Mouse (Mus musculus) embryonic facial prominence, embryonic 10.5 days (tissue): Measurements from ENCODE around the gene Samd1. TPM values are rescaled to one million over a fixed set of nuclear protein-coding genes. Genes with fewer than 3 reads are reported as not detected.

Experiments used
- DNase-seq: peaks from one replicate; pipeline ENCODE4 v3.0.0-alpha.2; 2017; ENCODE audit warnings: low spot score
- H3K27ac ChIP-seq: fragments of 300-500 bp; sonication (generic); replicated peaks from 2 replicates; pipeline ENCODE4 v1.5.1; 2016; ENCODE audit warnings: mild to moderate bottlenecking
- H3K27me3 ChIP-seq: fragments of 300-500 bp; sonication (generic); replicated peaks from 2 replicates; pipeline ENCODE4 v1.6.1; 2016; ENCODE audit warnings: low read depth, mild to moderate bottlenecking; ENCODE audit not compliant: poor library complexity, severe bottlenecking
- H3K36me3 ChIP-seq: fragments of 300-500 bp; sonication (generic); replicated peaks from 2 replicates; pipeline ENCODE4 v1.6.1; 2016; ENCODE audit warnings: mild to moderate bottlenecking, moderate library complexity
- H3K4me1 ChIP-seq: fragments of 300-500 bp; sonication (generic); 2 replicates; pipeline ENCODE4 v1.6.1; 2016
- H3K4me3 ChIP-seq: fragments of 300-500 bp; sonication (generic); 2 replicates; pipeline ENCODE4 v1.5.1; 2016; ENCODE audit warnings: mild to moderate bottlenecking, moderate library complexity
- H3K9me3 ChIP-seq: fragments of 300-500 bp; sonication (generic); 2 replicates; pipeline ENCODE4 v1.6.1; 2016; ENCODE audit warnings: mild to moderate bottlenecking
- WGBS: fragments of 180-500 bp; shearing (Covaris S2); methylation state at CpG from one replicate; pipeline ENCODE4 v1.1.7; 2016; 5-methylcytosine and 5-hydroxymethylcytosine counted together
- polyA plus RNA-seq: library from polyadenylated mRNA; unstranded; fragments of >200 nt; fragmentation: Nextera tagmentation; extraction: Ambion mirVana; gene quantifications from 2 replicates; pipeline ENCODE4 v1.2.1, GENCODE M21; 2016

Gene Samd1
- 12.1 and 12.2 TPM in 2 replicates for polyA plus RNA-seq

GRCm38 (mm10) chr8:83997511-83998141, at the start of gene Samd1:
TSS of gene Samd1 (plus strand) at chr8:83997672.
- peaks cover 38% of the 10 kb centered on the region for H3K27me3 ChIP-seq

GRCm38 (mm10) chr8:83954749-83955105, 42.7 kb upstream of the Samd1 start:
- 2% methylated on average over 14 of the region's 14 CpGs for WGBS

More at GRCm38 (mm10) chr8:83997511-83998141, at the start of gene Samd1:
- peak; percentile 73 for DNase-seq
- Histone ChIP-seq H3K4me3 (peak within 1 kb of the TSS; percentile 87), H3K36me3 (peaks cover 62% of the 10 kb centered on the region), H3K4me1 (peaks cover 43% of the 10 kb centered on the region), H3K9me3 (no peaks in the 10 kb centered on the region), H3K27ac (peak within 1 kb of the TSS; percentile 96)
- 7% methylated on average over 108 of the region's 112 CpGs for WGBS

DNA sequence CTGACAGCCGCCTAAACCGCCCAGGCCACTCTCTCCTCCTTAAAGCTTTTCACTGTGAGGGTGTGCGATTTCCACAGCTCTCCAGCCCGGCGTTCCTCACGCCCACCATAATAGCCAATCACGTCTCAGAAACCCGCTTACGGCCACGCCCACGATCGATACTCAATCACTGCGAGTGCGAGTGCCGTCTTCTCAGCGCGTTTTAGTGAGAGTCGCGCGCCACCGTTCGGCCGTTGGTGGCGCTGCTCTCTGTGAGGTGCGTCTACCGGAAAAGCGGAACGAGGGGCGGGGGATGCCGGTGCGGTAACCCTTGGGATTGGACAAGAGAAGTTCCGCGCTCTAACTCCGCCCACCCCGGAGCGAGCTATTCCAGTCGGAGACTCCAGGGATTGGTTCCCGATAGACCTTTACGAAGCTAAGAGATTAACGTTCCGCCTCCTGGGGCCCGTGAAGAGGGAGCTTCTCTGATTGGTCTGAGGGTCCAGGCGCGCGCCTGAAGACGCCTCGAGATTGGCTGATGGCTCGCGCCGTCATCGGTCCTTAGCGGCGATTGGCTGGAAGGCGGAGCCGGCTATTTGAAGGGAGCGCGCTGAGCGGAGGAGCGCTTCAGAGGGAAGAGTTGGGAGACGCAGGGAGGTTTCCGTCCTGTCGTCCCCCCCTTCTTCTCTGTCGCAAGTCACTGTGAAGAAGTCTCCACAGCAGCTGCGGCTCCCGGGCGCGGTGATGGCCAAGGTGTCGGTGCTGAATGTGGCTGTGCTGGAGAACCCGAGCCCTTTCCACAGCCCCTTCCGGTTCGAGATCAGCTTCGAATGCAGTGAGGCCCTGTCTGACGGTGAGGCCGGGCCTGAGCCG, 42.1 kb upstream of the Samd1 start, which contains the start of the genes Gm10644 and Asf1b:
Gm10644 (minus strand) TSS at position 100 of the 852 bp plus-strand sequence.
Asf1b (plus strand) TSS at position 402 of the 852 bp plus-strand sequence.
- peaks cover 18% of the 10 kb centered on the region for H3K36me3 ChIP-seq
- no peaks in the 10 kb centered on the region for H3K27me3 ChIP-seq
- H3K9me3 ChIP-seq = no peaks in the 10 kb centered on the region
- H3K4me1 ChIP-seq = peaks cover 23% of the 10 kb centered on the region
- peak within 1 kb of the TSS; percentile 81 for H3K27ac ChIP-seq
- H3K4me3 ChIP-seq = peak within 1 kb of the TSS; percentile 86
- WGBS = under 1% methylated on average over 75 of the region's 75 CpGs
- DNase-seq = peak; percentile 100

More at GRCm38 (mm10) chr8:83954749-83955105, 42.7 kb upstream of the Samd1 start:
- no peak for DNase-seq
- Histone ChIP-seq H3K27ac (peak overlapping the region; percentile 76), H3K27me3 (no peaks in the 10 kb centered on the region), H3K9me3 (no peaks in the 10 kb centered on the region), H3K4me3 (peak overlapping the region; percentile 86), H3K4me1 (peaks cover 23% of the 10 kb centered on the region), H3K36me3 (peaks cover 13% of the 10 kb centered on the region)

- no peak for DNase-seq
- Histone ChIP-seq H3K4me3 (peak overlapping the region; percentile 86), H3K9me3 (no peaks in the 10 kb centered on the region), H3K27ac (peak overlapping the region; percentile 81), H3K4me1 (peaks cover 23% of the 10 kb centered on the region), H3K27me3 (no peaks in the 10 kb centered on the region), H3K36me3 (peaks cover 19% of the 10 kb centered on the region)
- WGBS = 2% methylated on average over 15 of the region's 15 CpGs
Observed at GRCm38 (mm10) chr8:83955958-83956218, 41.6 kb upstream of the Samd1 start.

GRCm38 (mm10) chr8:83956789-83957188, 40.7 kb upstream of the Samd1 start:
- no peak for DNase-seq
- Histone ChIP-seq H3K4me3 (peak overlapping the region; percentile 86), H3K9me3 (no peaks in the 10 kb centered on the region), H3K36me3 (peaks cover 19% of the 10 kb centered on the region), H3K4me1 (peaks cover 23% of the 10 kb centered on the region), H3K27me3 (no peaks in the 10 kb centered on the region), H3K27ac (no peak overlapping the region)
- 35% methylated on average over 1 of the region's 1 CpGs for WGBS

GRCm38 (mm10) chr8:83964015-83964765, 33.3 kb upstream of the Samd1 start:
- Histone ChIP-seq H3K4me1 (no peaks in the 10 kb centered on the region), H3K4me3 (no peak overlapping the region), H3K9me3 (no peaks in the 10 kb centered on the region), H3K27me3 (no peaks in the 10 kb centered on the region), H3K27ac (no peak overlapping the region), H3K36me3 (peaks cover 67% of the 10 kb centered on the region)
- WGBS = 92% methylated on average over 5 of the region's 5 CpGs
- no peak for DNase-seq

GRCm38 (mm10) chr8:83967701-83968100, 29.8 kb upstream of the Samd1 start:
- H3K9me3 ChIP-seq = no peaks in the 10 kb centered on the region
- no peak for DNase-seq
- no peak overlapping the region for H3K27ac ChIP-seq
- H3K4me3 ChIP-seq = no peak overlapping the region
- no peaks in the 10 kb centered on the region for H3K27me3 ChIP-seq
- 94% methylated on average over 7 of the region's 7 CpGs for WGBS
- H3K36me3 ChIP-seq = peaks cover 71% of the 10 kb centered on the region
- peaks cover 13% of the 10 kb centered on the region for H3K4me1 ChIP-seq

DNA sequence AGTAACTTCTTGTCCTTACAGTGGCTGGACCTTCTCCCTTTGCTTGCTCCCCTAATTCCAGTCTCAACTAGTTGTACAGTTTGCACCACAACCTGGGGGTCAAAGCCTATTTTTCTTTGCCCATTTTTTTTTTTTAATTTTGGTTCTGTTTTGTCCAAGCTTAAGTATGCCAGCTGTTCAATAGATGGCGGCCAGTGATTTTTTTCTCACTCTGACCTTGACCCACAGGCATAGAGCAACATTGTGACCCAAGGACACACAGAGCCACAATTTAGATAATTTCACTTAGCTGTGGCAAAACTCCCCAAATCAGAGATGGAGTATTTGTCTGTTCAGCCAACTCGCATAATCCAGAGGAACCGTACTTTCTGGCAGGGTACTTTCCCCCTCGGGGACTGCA, 26.4 kb upstream of the Samd1 start:
- no peak overlapping the region for H3K4me3 ChIP-seq
- WGBS = 87% methylated on average over 4 of the region's 4 CpGs
- peaks cover 30% of the 10 kb centered on the region for H3K4me1 ChIP-seq
- no peaks in the 10 kb centered on the region for H3K9me3 ChIP-seq
- peaks cover 50% of the 10 kb centered on the region for H3K36me3 ChIP-seq
- H3K27ac ChIP-seq = no peak overlapping the region
- no peak for DNase-seq
- no peaks in the 10 kb centered on the region for H3K27me3 ChIP-seq

- no peak for DNase-seq
- Histone ChIP-seq H3K36me3 (peaks cover 45% of the 10 kb centered on the region), H3K4me1 (peaks cover 33% of the 10 kb centered on the region), H3K9me3 (no peaks in the 10 kb centered on the region), H3K27me3 (no peaks in the 10 kb centered on the region), H3K4me3 (peak overlapping the region; percentile 87), H3K27ac (peak overlapping the region; percentile 19; the same call in 1 of the 2 replicates)
- 74% methylated on average over 6 of the region's 6 CpGs for WGBS
Observed at GRCm38 (mm10) chr8:83971661-83972060, 25.8 kb upstream of the Samd1 start.

DNA sequence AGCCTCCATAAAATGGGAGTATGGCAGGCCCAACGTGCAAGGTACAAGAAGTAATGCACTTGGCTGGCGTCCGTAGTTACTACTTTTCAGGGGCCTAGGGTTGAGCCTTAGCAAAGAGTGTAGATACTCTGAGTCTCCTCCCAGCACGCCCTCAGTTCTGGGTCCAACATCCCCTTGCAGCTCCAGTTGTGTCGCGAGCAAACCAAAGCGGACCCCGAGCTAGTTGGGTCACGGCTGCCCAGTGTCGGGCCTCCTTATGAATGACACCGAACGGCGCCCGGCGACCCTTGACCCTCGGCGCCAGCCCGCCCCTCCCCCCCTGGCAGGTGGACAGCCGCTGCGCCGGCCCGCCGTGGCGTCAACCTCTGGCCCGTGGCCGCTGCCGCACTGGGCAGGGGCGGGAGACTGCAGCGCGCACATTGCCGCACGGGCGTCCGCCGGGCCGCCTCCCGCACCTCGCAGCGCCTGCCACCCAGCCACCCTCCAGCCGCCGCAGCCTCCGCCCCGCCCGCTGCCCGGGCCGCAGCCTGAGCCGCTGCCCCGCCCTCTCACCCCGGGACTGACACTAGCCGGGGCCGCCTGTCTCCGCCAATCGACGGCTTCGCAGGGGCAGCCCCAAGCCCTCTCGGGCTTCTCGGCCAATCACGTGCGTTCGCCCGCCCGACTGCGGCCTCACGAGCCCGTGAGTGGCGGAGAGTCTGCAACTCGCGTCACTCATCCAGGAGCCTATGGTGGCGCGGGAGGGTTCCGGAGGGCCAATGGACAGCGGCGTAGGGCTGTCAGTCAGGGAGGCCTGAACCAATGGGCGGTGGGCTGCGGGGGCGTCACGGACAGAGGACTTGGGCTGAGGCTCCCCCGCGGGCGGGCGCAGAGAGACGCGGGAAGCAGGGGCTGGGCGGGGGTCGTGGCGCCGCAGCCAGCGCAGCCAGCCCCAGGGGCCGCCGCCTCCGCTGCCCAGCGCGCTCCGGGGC, 25.0 kb upstream of the Samd1 start, which contains the start of gene Prkaca:
Prkaca (plus strand) TSS at position 844 of the 971 bp plus-strand sequence.
- peak; percentile 99 for DNase-seq
- Histone ChIP-seq H3K27ac (peak within 1 kb of the TSS; percentile 91), H3K27me3 (no peaks in the 10 kb centered on the region), H3K4me1 (peaks cover 41% of the 10 kb centered on the region), H3K4me3 (peak within 1 kb of the TSS; percentile 87), H3K36me3 (peaks cover 38% of the 10 kb centered on the region), H3K9me3 (no peaks in the 10 kb centered on the region)
- under 1% methylated on average over 94 of the region's 94 CpGs for WGBS

- WGBS = 4% methylated on average over 37 of the region's 37 CpGs
- no peak for DNase-seq
- peaks cover 51% of the 10 kb centered on the region for H3K4me1 ChIP-seq
Observed at GRCm38 (mm10) chr8:83973161-83974031, 24.1 kb upstream of the Samd1 start.

More at GRCm38 (mm10) chr8:83973161-83974031, 24.1 kb upstream of the Samd1 start:
- no peaks in the 10 kb centered on the region for H3K27me3 ChIP-seq
- peak overlapping the region; percentile 91 for H3K27ac ChIP-seq
- H3K9me3 ChIP-seq = no peaks in the 10 kb centered on the region
- peak overlapping the region; percentile 87 for H3K4me3 ChIP-seq
- H3K36me3 ChIP-seq = peaks cover 37% of the 10 kb centered on the region
